Mouse (Mus musculus) kidney, postnatal 4 days (tissue): ENCODE results near the gene Ltbr.

ENCODE experiments used
- DNase-seq, 2 experiments: peaks; one replicate each; pipeline ENCODE4 v3.0.0; 2021; ENCODE audit warnings: mixed read lengths in 2 of 2

Ltbr gene

GRCm38 (mm10) chr6:125344866-125345265 lies 31.2 kb upstream of the Ltbr start:
- no peak for DNase-seq

GRCm38 (mm10) chr6:125344084-125344483 lies 30.4 kb upstream of the Ltbr start:
- no peak for DNase-seq

GRCm38 (mm10) chr6:125342198-125342597 lies 28.5 kb upstream of the Ltbr start:
- no peak for DNase-seq

- peak in 1 of 2 experiments; percentile 38 for DNase-seq
These were observed 26.6 kb upstream of the Ltbr start for GRCm38 (mm10) chr6:125340244-125340643.

GRCm38 (mm10) chr6:125338791-125339660 lies 25.3 kb upstream of the Ltbr start:
- no peak for DNase-seq

- DNase-seq = no peak
These were observed 20.7 kb upstream of the Ltbr start for GRCm38 (mm10) chr6:125334356-125334755.

GRCm38 (mm10) chr6:125333112-125333899 lies 19.6 kb upstream of the Ltbr start:
- no peak for DNase-seq

GRCm38 (mm10) chr6:125330626-125331326 lies 17.1 kb upstream of the Ltbr start:
- peak; percentile 96 to 97 for DNase-seq

GRCm38 (mm10) chr6:125328243-125328642 lies 14.6 kb upstream of the Ltbr start:
- DNase-seq = peak; percentile 48 to 58

GRCm38 (mm10) chr6:125325337-125325736 lies 11.7 kb upstream of the Ltbr start:
- DNase-seq = no peak

GRCm38 (mm10) chr6:125323547-125323946 lies 9.9 kb upstream of the Ltbr start:
- DNase-seq = no peak

GRCm38 (mm10) chr6:125322794-125323193 lies 9.1 kb upstream of the Ltbr start:
- DNase-seq = no peak

GRCm38 (mm10) chr6:125321114-125321855 lies 7.6 kb upstream of the Ltbr start:
- DNase-seq = peak; percentile 39 to 59

GRCm38 (mm10) chr6:125320323-125320722 lies 6.6 kb upstream of the Ltbr start, which contains the start of gene Scnn1a:
Gene Scnn1a (plus strand): TSS chr6:125320659.
- no peak for DNase-seq

GRCm38 (mm10) chr6:125319919-125320296 lies 6.2 kb upstream of the Ltbr start:
- no peak for DNase-seq

- no peak for DNase-seq
These were observed 5.6 kb upstream of the Ltbr start for GRCm38 (mm10) chr6:125318981-125319918.

- DNase-seq = no peak
These were observed 3.4 kb upstream of the Ltbr start for GRCm38 (mm10) chr6:125317077-125317476.

- no peak for DNase-seq
These were observed 1.1 kb upstream of the Ltbr start for GRCm38 (mm10) chr6:125314746-125315145.

- no peak for DNase-seq
These were observed 512 bp upstream of the Ltbr start for GRCm38 (mm10) chr6:125314231-125314563.

GRCm38 (mm10) chr6:125312581-125313355 lies 917 bp downstream of the Ltbr start:
- peak in 1 of 2 experiments; percentile 49 for DNase-seq

- DNase-seq = no peak
These were observed 1.5 kb downstream of the Ltbr start for GRCm38 (mm10) chr6:125312171-125312570.
